Mouse (Mus musculus): ENCODE results near the gene Myl6.

Gene Myl6

DNA sequence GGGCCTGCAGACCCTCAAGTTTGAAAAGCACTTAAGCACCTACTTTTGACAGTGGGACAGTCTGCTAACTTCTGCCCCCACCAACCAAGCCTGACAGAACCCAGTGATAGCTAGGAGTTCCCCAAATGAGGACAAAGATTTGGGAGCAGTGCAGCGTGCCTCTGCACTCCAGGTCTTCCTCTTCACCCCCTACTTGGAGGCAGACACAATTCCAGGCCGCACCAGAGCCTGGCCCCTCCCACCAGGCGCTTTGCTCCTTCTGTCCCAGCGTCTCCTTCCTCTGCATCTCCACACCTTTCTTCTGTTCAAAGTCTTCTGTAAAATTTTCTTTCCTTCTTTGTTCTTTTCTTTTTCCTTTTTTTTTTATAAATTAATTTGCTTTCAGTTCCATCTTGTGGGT lies 4.2 kb downstream of the Myl6 start:
- DNase-seq (ENCODE audit: low read depth) = no peak

DNA sequence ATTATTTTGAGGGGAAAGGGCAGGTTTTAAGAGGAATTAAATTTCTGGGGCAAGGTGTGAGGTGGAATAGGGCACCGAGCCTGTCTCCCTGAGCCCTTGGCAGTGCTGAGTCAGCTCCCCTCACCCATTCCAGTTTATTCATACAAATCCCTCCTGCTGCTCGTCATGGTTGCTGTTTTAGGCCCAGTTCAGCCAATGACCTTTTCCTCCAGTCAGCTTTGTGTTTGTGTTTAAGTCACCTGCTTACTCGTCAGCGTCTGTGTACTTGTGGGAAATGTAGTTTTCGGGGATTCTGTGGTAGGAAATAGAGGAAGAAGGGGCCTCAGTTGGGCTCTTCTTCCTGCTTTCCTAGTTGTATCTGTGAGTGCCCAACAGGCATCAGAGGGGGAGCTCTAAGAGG lies 4.6 kb downstream of the Myl6 start:
- peak; percentile 49 for DNase-seq (ENCODE audit: low read depth)

DNA sequence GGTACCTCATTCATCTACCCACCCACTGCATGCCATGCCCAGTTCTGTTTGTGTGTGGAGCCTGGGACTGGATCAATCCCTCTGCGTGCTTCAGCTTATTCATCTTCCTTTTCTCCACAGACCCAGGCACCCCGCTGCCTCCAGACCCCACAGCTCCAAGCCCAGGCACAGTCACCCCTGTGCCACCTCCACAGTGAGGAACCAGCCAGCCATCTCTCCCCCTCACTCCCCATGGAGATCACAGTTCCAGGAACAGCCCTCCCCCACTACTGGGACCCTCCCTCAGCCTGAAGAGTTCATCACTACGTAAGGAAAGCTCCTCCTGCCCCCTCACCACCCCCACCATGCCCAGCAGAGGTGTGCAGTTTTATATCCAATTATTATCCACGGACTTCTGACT lies 5.2 kb downstream of the Myl6 start:
- DNase-seq (ENCODE audit: low read depth) = no peak

DNA sequence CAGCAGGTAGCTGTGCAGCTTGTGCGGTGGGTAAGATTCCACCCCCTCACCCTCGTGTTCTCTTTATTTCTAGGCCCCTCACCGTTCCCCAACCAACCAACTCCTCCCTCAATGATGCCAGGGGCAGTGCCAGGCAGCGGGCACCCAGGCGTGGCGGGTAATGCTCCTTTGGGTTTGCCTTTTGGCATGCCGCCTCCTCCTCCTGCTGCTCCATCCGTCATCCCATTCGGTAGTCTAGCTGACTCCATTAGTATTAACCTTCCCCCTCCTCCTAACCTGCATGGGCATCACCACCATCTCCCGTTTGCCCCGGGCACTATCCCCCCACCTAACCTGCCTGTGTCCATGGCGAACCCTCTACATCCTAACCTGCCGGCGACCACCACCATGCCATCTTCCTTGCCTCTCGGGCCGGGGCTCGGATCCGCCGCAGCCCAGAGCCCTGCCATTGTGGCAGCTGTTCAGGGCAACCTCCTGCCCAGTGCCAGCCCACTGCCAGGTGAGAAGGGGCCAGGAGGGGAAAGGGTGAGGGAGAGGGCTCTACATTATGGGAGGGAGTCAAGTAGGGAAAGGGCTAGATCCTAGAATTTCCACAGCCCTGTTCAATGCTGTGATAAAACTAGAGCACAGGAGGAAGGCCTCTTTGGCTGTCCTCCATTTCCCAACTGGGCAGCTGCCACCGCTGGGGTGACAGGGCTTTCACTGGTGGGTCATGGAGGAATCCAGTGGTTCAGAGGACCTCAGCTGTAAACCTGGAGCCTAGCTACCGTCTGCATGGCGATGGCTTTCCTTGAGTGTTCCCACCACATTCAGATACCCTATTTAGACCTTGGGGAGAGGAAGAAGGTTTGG lies 5.9 kb downstream of the Myl6 start:
- no peak for DNase-seq (ENCODE audit: low read depth)

DNA sequence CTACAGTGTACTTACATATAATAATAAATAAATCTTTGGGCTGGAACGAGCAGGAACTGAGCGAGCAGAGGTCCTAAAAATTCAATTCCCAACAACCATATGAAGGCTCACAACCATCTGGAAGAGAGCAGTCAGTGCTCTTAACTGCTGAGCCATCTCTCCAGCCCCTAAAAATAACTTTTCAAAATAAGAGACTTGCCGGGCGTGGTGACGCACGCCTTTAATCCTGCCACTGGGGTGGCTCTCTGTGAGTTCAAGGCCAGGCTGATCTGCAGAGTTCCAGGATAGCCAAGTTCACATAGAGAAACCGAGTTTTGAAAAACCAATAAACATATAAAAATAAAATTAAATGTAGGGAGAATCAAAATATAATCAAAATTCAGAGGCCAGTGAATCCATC lies 7.6 kb downstream of the Myl6 start:
- DNase-seq (ENCODE audit: low read depth) = no peak

DNA sequence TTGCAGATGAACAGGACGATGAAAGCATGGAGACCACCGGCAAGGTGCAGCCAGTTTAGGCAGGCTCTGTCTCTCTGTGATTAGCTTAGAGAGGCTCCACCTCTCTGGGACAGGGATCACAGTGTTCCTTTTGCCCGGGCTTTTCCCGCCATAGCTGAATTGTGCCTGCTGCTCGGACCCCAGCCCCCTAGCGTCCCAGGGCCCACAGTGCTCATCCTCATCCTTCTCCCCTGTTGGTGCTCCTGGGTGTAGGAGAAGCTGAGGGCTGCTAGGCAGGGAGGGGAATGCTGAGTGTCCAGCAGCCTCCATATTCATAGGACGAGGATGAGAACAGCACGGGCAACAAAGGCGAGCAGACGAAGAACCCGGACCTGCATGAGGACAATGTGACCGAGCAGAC lies 19.6 kb downstream of the Myl6 start:
- no peak for DNase-seq (ENCODE audit: low read depth)

DNA sequence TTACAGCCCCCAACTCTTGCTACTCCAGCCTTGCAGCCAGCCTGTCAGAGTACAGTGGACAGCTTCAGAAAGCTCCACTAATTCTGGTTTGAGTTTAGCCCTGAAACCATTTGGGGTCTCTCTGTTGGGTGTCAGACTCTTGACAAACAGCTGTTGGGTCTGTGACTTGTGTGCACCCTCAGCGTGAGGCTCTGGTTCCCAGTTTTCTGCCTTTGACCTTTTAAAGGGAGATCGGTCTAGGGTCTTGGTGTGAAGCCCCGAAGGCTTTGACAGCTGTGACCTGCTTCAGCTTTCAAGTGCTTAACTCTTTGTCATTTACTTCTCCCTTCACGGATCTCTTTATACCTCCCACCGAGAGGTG lies 33.7 kb downstream of the Myl6 start:
- no peak for DNase-seq (ENCODE audit: low read depth)

DNA sequence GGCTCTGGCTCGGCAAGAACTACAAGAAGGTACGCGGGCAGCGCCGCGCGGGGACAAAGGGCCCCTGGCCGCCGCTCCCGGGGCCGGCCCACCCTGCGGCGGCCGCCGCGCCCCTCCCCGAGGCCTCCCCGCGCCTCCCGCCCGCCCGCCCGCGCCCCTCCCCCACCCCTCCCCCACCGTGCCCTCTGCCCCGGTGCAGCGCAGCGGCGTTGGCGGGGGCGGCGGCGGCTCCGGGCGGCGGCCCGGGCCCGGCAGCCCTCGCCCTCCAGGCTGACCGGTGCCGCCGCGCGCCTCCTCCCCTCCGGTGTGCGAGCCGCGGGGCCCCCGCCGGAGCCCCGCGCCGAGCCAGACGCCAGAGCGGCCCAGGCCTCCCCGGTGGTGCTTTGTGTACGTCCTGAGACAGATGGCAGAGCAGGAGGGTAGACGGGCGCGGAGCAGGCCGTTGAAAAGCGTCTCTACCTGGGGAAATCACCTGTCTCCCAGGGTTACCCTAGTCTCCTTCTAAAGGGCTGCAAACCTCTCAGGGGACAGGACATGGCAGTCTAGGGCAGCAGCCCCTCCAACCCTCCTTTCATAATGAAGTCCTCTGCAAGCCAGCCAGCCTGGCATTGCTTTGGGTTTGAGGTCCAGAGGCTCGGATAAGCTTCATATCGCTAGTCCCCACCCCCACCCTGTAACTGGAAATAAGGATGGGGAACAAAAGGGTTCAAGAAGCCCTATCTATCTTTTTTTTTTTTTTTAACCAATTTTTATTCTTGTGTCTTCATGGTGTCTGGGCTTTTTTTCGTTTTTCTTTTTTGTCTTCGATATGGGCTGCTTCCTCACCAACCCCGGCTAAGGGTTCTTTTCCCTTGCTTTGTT lies 34.3 kb downstream of the Myl6 start:
- DNase-seq (ENCODE audit: low read depth) = no peak

DNA sequence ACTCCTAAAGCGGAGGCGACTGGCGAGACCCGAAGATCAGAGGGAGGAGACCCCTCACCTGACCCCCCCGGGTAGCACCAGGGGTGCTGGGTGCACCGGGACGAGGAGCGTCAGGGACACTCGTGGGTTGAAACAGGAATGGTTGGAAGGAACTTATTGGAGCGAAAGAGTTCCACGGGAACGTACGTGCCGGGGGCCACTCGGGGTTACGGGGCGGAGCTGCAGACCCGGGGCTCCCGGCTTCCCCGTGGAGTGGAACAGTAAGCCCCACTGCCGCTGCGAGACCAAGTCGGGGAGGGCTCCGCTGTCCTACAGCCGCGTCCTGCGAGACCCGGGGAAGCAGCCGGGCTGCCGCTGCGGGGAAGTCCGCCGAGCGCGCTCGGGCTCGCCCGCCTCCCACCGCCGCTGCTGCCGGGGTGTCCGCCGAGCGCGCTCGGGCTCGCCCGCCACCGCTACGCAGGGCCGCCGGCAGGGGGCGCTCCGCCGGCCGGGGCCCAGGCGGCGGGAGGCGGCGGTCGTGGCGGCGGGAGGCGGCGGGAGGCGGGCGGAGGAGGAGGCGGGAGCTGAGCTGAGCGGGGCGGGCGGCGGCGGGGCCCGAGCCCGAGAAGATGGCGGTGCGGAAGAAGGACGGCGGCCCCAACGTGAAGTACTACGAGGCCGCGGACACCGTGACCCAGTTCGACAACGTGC lies 35.1 kb downstream of the Myl6 start, which contains the start of gene Smarcc2:
Gene Smarcc2, plus strand, starts transcription at position 530 of the 690 bp plus-strand sequence.
- no peak for DNase-seq (ENCODE audit: low read depth)

DNA sequence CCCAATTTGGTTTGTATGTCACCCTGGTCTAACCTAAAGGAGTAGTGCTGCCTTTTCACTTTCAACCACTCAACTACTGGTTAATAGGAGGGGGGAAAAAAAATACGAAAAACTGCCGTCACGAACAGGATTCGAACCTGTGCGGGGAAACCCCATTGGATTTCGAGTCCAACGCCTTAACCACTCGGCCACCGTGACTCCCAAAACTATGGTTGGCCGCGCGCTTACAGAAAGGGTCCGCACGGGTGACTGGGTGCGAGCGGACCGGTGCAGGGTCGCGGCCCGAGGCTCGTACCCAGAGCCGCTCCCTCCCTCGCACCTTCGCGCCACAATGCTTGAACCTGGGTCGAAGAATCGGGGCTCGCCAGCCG lies 35.6 kb downstream of the Myl6 start:
- DNase-seq (ENCODE audit: low read depth) = peak; percentile 54

DNA sequence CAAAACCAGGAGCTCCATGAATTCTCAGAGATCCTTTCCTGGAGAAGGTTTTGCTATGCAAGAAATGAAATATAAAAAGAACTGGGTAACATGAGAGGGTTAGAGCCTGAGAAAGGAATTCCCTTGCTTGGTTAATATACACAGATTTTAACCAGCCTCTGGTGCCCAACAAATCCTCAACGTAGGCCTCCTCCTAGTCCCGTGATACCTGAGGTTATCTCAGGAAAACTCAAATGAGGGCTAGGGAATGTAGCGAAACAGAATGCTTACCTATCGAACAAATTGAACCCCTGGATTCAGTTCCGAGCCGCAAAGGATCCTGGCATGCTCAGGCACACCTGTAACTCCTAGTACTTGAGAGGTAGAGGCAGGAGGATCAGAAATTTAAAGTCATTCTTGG lies 36.3 kb downstream of the Myl6 start:
- no peak for DNase-seq (ENCODE audit: low read depth)

DNA sequence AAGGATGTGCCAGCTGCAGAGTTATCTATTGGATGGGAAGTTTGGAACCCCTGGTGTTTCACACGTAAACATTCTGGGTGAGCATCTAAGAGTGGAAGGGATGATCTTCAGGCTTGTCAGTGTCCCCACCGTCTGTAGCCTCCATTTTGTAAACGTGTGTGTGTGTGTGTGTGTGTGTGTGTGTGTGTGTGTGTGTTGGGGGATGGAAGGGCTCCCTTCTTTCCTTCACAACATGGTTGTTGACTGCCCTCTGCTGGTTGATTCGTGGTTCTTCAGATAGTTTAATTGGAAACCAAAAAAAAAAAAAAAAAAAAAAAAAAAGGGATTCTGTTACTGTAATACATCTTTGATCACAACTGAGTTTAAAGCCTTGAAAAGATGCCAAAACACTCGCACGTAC lies 38.7 kb downstream of the Myl6 start:
- peak; percentile 36 for DNase-seq (ENCODE audit: low read depth)

DNA sequence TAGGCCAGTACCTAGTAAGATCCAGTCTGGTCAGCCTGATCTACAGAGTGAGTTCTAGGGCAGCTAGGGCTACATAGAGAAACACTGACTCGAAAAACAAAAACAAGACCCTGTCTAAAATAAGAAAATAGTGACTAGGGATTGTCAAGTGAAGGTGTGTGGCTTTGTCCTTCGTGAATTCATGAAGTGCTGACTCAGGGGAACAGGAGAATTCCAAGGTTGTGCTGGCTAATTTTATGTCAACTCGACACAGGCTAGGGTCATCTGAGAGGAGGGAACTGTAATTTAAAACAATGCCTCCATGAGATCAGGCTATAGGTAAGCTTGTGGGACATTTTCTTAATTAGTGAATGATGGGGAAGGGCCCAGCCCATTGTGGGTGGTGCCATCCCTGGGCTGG lies 39.5 kb downstream of the Myl6 start:
- no peak for DNase-seq (ENCODE audit: low read depth)

DNA sequence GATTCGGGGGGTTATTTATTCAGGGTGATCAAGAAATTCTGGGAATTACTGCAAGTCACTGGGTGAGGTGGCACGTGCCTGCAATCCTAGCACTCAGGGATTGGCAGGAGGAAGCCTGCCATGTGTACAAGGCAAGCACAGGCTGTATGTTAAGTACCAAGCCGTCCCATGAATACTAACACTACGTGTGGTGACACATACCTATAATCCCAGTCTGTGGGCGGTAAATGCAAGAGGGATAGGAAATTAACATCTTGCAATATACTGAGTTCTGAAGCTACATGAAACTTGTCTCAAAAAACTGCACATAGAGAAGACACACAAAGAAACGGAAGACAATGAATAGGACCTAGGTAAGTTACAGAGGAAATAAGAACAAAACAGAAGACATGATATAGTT lies 42.9 kb downstream of the Myl6 start:
- no peak for DNase-seq (ENCODE audit: low read depth)

DNA sequence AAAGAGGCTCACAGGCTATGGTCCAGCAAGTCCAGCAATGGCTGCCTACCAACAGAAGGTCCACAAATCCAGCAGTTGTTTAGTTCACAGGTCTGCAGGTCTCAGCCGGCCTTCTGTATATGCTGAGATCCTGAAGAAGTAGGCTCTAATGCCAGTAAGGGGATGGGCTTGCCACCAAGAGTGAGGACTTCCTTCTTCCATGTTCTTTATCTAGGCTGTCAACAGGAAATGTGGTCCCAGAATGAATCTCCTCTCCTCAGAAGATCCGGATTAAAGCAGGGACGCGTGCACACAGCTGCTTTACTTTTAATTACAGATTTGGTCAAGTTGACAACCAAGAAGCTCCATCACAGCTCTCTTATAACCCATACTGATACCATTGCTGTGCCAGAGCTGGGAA lies 48.5 kb downstream of the Myl6 start:
- no peak for DNase-seq (ENCODE audit: low read depth)

DNA sequence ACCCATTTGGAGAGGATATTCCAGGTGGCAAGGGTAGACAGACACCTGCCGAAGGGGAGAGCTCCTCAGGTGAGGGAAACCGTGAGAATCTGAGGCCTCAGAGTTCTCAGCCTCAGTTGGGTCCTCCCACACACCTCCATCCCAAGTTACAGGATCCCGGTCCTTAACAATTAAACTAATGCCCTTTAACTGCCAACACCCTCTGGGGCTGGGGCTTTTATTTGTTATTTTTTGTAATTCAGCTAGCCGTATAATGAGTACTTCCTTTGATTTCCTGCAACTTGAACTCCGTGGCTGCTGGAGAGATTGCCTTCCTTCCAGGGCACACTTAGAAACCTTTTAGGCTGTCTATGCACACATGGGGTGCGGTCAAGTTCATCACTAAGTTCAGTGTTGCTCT lies 49.6 kb downstream of the Myl6 start:
- no peak for DNase-seq (ENCODE audit: low read depth)

DNA sequence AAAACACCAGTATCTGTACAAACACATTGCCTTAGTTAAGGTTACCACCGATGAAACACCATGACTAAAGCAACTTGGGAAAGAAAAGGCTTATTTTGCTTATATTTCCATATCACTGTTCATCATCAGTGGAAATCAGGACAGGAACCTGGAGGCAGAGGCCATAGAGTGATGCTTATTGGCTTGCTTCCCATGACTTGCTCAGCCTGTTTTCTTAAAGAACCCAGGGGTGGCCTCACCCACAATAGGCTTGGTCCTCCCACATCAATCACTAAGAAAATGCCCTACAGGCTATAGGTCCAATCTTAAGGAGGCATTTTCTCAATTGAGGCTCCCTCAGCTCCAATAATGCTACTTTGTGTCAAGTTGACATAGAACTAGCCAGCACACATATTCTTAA lies 51.2 kb downstream of the Myl6 start:
- DNase-seq (ENCODE audit: low read depth) = no peak

DNA sequence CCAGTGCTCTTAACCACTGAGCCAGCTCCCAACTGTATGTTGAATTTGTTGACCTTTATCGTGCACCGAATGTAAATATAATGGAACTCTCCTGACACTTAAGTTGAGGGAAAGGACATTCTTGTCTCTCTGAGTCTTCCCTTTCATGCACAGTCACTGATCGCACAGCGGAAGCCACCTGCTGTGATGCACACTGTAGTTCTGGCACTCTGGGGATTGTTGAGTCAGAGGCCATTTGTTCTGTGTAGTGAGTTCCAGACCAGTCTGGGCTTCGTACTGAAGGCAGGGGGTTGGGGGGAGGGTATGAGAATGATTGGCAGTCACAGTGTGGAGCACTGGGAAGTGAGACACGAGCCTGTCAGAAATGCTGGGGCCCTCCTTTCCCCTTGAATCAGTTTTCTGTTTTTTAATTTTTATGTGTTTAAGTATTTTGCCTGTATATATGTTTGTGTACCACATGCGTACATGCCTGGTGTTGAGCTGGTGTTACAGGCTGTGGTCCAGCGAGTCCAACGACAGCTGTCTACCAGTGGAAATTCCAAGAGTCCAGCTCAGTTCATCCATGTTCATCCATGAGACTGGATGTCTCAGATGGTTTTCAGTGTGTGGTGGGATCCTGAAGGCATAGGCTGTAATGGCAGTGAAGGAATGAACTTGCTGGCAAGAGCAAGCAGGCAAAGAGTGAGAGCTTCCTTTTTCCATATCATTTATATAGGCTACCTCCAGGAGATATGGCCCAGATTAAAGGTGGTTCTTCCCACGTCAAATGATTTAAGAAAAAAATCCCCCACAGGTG lies 52.4 kb downstream of the Myl6 start:
- DNase-seq (ENCODE audit: low read depth) = no peak

Measured in fibroblast of lung, adult 2 months (primary cell).